Mouse (Mus musculus) left cerebral cortex, adult 9 months (tissue): ENCODE data around the gene Zfp219.
"Not testable (repeated sequence)": the region's sequence is repeated elsewhere in the genome, so short reads cannot be mapped to it uniquely, and the experiment has no call there.

Experiments used
- DNase-seq, 2 experiments: peaks; one replicate each; pipeline ENCODE4 v3.0.0; 2022; ENCODE audit warnings: low spot score in 2 of 2

Zfp219 gene

GRCm38 (mm10) chr14:52020486-52021137, at the start of gene Zfp219:
Gene Zfp219, minus strand, starts transcription at chr14:52020733.
- peak; percentile 76 to 79 for DNase-seq

GRCm38 (mm10) chr14:52066135-52066534, 45.6 kb upstream of the Zfp219 start:
- no peak for DNase-seq

- no peak for DNase-seq
Measured at GRCm38 (mm10) chr14:52061798-52062197, 41.3 kb upstream of the Zfp219 start.

GRCm38 (mm10) chr14:52060800-52061199, 40.3 kb upstream of the Zfp219 start:
- DNase-seq, result peak in 1 of 2 experiments; percentile 16

- DNase-seq, result peak in 1 of 2 experiments; percentile 13
Measured at GRCm38 (mm10) chr14:52059982-52060381, 39.4 kb upstream of the Zfp219 start.

- DNase-seq, result not testable (repeated sequence)
Measured at GRCm38 (mm10) chr14:52052720-52053119, 32.2 kb upstream of the Zfp219 start.

- DNase-seq, result peak in 1 of 2 experiments; percentile 26
Measured at GRCm38 (mm10) chr14:52045966-52046565, 25.5 kb upstream of the Zfp219 start.

GRCm38 (mm10) chr14:52044901-52045678, 24.6 kb upstream of the Zfp219 start:
- peak in 1 of 2 experiments; percentile 33 for DNase-seq

GRCm38 (mm10) chr14:52043446-52043845, 22.9 kb upstream of the Zfp219 start:
- DNase-seq, result peak in 1 of 2 experiments; percentile 26

GRCm38 (mm10) chr14:52042359-52042758, 21.8 kb upstream of the Zfp219 start, which contains the start of gene Olfr221:
Gene Olfr221, minus strand, starts transcription at chr14:52042459.
- not testable (repeated sequence) for DNase-seq

- DNase-seq, result no peak
Measured at GRCm38 (mm10) chr14:52039332-52039731, 18.8 kb upstream of the Zfp219 start.

- no peak for DNase-seq
Measured at GRCm38 (mm10) chr14:52035926-52036325, 15.4 kb upstream of the Zfp219 start.

GRCm38 (mm10) chr14:52026342-52026741, 5.8 kb upstream of the Zfp219 start:
- DNase-seq, result no peak

- DNase-seq, result no peak
Measured at GRCm38 (mm10) chr14:52024133-52024532, 3.6 kb upstream of the Zfp219 start.

GRCm38 (mm10) chr14:52022709-52023459, 2.4 kb upstream of the Zfp219 start:
- peak in 1 of 2 experiments; percentile 90 for DNase-seq

GRCm38 (mm10) chr14:52022244-52022708, 1.7 kb upstream of the Zfp219 start:
- DNase-seq, result no peak

GRCm38 (mm10) chr14:52021568-52022212, 1.2 kb upstream of the Zfp219 start:
- DNase-seq, result no peak

- no peak for DNase-seq
Measured at GRCm38 (mm10) chr14:52021138-52021529, 601 bp upstream of the Zfp219 start.

- peak; percentile 94 to 99 for DNase-seq
Measured at GRCm38 (mm10) chr14:52019590-52020340, 768 bp downstream of the Zfp219 start.

GRCm38 (mm10) chr14:52019051-52019589, 1.4 kb downstream of the Zfp219 start:
- DNase-seq, result no peak
